Mouse (Mus musculus): ENCODE data around the gene Clic6. TPM values are rescaled to one million over a fixed set of nuclear protein-coding genes. Genes with fewer than 3 reads are reported as not detected.
A peak's percentile ranks its signal among the peaks of the same experiment; 100 is the strongest.

Clic6 gene
- total and polyA plus RNA-seq, 2 experiments = 0.04 to 0.09 TPM

DNA sequence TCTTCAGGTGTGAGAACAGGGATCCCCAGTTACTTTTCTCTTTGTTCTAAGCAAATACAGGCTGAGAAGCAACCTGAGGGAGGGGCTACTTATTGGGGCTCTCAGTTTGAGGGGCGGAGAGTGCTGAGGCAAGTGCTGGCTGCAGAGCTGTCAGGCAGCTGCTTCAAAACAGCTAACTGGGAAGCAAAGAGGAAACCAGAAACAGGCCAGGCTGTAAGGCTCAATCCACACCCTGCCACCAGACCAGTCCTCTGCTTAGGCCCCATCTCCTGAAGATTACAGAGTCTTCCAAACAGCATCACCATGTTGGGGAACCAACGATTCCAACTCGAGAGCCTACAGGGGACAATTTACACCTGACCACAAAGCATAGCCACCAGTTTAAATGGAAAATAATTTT, 12.6 kb upstream of the Clic6 start:
- no peaks in the 10 kb centered on the region for H3K4me1 ChIP-seq (ENCODE audit: control insufficient read depth, insufficient read depth, low read length)
- no peak overlapping the region for H3K27ac ChIP-seq (replicated peaks; ENCODE audit: insufficient read depth, low read depth, low read length)
- TF ChIP-seq POLR2A (IDR thresholded peaks at IDR 0.05; ENCODE audit: extremely low read depth, insufficient read depth, low read length) (no peak), CTCF (IDR thresholded peaks at IDR 0.05; ENCODE audit: low read depth, low read length) (no peak)
- H3K27me3 ChIP-seq (ENCODE audit: control insufficient read depth, insufficient read depth, low read length) = no peaks in the 10 kb centered on the region
- WGBS = 84% methylated on average over 3 of the region's 3 CpGs
- H3K79me2 ChIP-seq (ENCODE audit: control insufficient read depth, insufficient read depth, low read length) = no peaks in the 10 kb centered on the region
- H3K9ac ChIP-seq (ENCODE audit: low read depth, low read length) = no peak overlapping the region
- H3K36me3 ChIP-seq (ENCODE audit: control insufficient read depth, insufficient read depth, low read length) = no peaks in the 10 kb centered on the region
- H3K4me3 ChIP-seq (ENCODE audit: insufficient read depth, low read depth, low read length) = no peak overlapping the region
- no peak for DNase-seq (ENCODE audit: extremely low read depth, low read depth, low spot score)

DNA sequence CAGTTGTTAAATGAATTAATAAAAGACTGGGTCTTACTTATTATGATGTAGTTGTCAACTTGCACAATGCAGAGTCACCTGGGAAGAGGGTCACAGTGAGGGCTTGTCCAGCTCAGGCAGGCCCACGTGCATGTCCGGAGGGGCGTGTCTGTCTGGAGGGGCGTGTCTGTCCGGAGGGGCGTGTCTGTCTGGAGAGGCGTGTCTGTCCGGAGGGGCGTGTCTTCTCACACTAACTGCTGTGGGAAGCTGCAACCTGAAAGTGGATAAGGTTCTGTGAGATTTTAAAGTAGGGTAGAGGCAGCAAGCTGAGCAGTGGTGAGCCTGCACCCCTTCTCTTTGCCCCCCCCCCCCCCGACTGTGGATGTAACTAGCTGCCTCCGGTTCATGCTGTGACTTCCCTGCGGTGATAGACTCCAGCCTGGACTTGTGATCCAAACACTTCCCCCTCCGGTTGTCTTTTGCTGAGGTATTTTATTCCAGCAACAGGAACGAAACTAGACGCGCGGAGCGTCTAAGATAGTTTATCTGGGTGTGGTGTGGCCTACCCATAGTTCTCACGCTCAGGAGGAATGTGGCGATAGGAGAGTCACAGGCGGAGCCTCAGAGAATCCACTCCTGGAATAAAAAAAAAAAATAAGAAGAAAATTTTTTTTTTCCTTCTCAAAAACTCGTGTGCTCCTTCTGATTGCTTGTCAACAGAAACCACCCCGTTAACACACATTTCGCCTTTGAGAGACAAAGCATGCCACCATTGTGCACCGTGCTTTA, 10.3 kb upstream of the Clic6 start:
- H3K9ac ChIP-seq (ENCODE audit: low read depth, low read length) = no peak overlapping the region
- TF ChIP-seq CTCF (IDR thresholded peaks at IDR 0.05; ENCODE audit: low read depth, low read length) = no peak
- TF ChIP-seq POLR2A (IDR thresholded peaks at IDR 0.05; ENCODE audit: extremely low read depth, insufficient read depth, low read length) = no peak
- DNase-seq (ENCODE audit: extremely low read depth, low read depth, low spot score) = peak; percentile 12
- H3K36me3 ChIP-seq (ENCODE audit: control insufficient read depth, insufficient read depth, low read length) = no peaks in the 10 kb centered on the region
- no peaks in the 10 kb centered on the region for H3K4me1 ChIP-seq (ENCODE audit: control insufficient read depth, insufficient read depth, low read length)
- 66% methylated on average over 25 of the region's 25 CpGs for WGBS
- no peak overlapping the region for H3K4me3 ChIP-seq (ENCODE audit: insufficient read depth, low read depth, low read length)
- H3K27ac ChIP-seq (replicated peaks; ENCODE audit: insufficient read depth, low read depth, low read length) = no peak overlapping the region
- no peaks in the 10 kb centered on the region for H3K27me3 ChIP-seq (ENCODE audit: control insufficient read depth, insufficient read depth, low read length)
- H3K79me2 ChIP-seq (ENCODE audit: control insufficient read depth, insufficient read depth, low read length) = no peaks in the 10 kb centered on the region

DNA sequence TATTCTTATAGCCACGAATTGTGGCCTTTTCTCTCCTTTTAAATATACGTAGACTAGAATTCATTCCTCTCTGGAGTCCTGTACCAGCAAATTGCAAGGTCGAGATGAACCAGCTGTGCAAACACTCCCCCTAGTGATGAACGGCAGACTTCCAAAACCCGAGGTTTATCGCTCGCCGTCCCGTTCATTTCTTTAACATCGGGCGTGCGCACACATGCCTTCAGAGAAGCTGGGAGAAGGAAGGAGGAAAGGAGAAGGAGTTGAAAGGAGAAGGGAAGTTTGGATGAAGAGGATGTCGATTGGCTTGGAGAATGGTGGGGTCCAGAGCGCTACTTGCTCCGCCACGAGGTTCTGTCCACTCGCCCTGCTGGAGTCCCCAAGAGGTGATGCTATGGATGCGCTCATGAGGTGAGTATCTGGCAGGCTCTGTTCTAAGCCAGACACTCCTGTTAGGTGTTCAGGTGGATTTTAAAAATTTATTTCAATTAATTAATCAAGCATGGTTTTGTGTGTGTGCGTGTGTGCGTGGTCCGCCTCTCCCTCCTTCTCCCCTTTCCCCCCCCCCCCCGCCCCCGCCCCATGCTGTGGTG, 6.9 kb upstream of the Clic6 start:
- TF ChIP-seq POLR2A (IDR thresholded peaks at IDR 0.05; ENCODE audit: extremely low read depth, insufficient read depth, low read length) (no peak), CTCF (IDR thresholded peaks at IDR 0.05; ENCODE audit: low read depth, low read length) (peak; percentile 58)
- no peak overlapping the region for H3K27ac ChIP-seq (replicated peaks; ENCODE audit: insufficient read depth, low read depth, low read length)
- peak; percentile 17 for DNase-seq (ENCODE audit: extremely low read depth, low read depth, low spot score)
- no peaks in the 10 kb centered on the region for H3K36me3 ChIP-seq (ENCODE audit: control insufficient read depth, insufficient read depth, low read length)
- no peak overlapping the region for H3K4me3 ChIP-seq (ENCODE audit: insufficient read depth, low read depth, low read length)
- no peak overlapping the region for H3K9ac ChIP-seq (ENCODE audit: low read depth, low read length)
- 12% methylated on average over 23 of the region's 23 CpGs for WGBS
- H3K4me1 ChIP-seq (ENCODE audit: control insufficient read depth, insufficient read depth, low read length) = no peaks in the 10 kb centered on the region
- no peaks in the 10 kb centered on the region for H3K79me2 ChIP-seq (ENCODE audit: control insufficient read depth, insufficient read depth, low read length)
- no peaks in the 10 kb centered on the region for H3K27me3 ChIP-seq (ENCODE audit: control insufficient read depth, insufficient read depth, low read length)

DNA sequence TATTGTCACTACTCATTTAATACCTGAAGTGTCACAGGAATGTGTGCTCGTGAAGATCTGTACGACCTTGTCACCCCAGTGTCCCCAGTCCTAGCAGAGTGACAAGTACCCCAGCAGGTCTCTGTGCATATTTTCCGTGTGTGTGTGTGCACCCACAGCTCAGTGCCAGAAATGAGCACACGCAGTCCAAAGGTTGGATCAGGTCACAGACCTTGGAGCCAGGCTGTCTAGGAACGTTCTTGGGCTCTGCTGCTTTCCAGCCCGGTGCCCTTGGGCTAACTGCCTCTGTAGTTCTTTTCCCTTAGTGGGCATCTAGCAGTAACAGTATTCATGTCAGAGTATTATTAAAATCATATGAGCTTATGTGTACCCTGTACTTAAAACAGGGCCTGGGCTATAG, 1.6 kb downstream of the Clic6 start:
- Histone ChIP-seq H3K4me3 (ENCODE audit: insufficient read depth, low read depth, low read length) (no peak overlapping the region), H3K79me2 (ENCODE audit: control insufficient read depth, insufficient read depth, low read length) (no peaks in the 10 kb centered on the region), H3K36me3 (ENCODE audit: control insufficient read depth, insufficient read depth, low read length) (no peaks in the 10 kb centered on the region), H3K27me3 (ENCODE audit: control insufficient read depth, insufficient read depth, low read length) (no peaks in the 10 kb centered on the region), H3K4me1 (ENCODE audit: control insufficient read depth, insufficient read depth, low read length) (no peaks in the 10 kb centered on the region), H3K27ac (replicated peaks; ENCODE audit: insufficient read depth, low read depth, low read length) (no peak overlapping the region), H3K9ac (ENCODE audit: low read depth, low read length) (no peak overlapping the region)
- WGBS = 34% methylated on average over 6 of the region's 6 CpGs
- peak; percentile 59 for DNase-seq (ENCODE audit: extremely low read depth, low read depth, low spot score)
- TF ChIP-seq POLR2A (IDR thresholded peaks at IDR 0.05; ENCODE audit: extremely low read depth, insufficient read depth, low read length) = no peak
- TF ChIP-seq CTCF (IDR thresholded peaks at IDR 0.05; ENCODE audit: low read depth, low read length) = no peak

DNA sequence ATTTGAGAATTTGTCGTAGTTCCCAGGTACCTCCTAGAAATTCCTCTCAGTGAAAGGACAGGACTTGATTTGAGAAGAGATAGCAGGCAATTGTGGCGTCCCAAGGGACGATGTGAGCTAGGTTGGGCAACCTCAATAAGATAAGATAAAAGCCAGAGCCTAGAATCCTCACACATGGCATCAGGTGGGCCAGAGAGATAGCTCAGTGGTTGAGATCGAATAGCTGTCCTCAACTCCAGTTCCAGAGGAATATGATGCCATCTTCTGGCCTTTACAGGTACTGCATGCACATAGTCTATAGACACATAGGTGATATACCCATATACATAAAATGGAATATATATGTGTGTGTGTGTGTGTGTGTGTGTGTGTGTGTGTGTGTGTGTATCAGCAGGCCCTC, 2.0 kb downstream of the Clic6 start:
- Histone ChIP-seq H3K9ac (ENCODE audit: low read depth, low read length) (no peak overlapping the region), H3K79me2 (ENCODE audit: control insufficient read depth, insufficient read depth, low read length) (no peaks in the 10 kb centered on the region), H3K36me3 (ENCODE audit: control insufficient read depth, insufficient read depth, low read length) (no peaks in the 10 kb centered on the region), H3K4me1 (ENCODE audit: control insufficient read depth, insufficient read depth, low read length) (no peaks in the 10 kb centered on the region), H3K27me3 (ENCODE audit: control insufficient read depth, insufficient read depth, low read length) (no peaks in the 10 kb centered on the region), H3K4me3 (ENCODE audit: insufficient read depth, low read depth, low read length) (no peak overlapping the region), H3K27ac (replicated peaks; ENCODE audit: insufficient read depth, low read depth, low read length) (no peak overlapping the region)
- TF ChIP-seq CTCF (IDR thresholded peaks at IDR 0.05; ENCODE audit: low read depth, low read length) (peak; percentile 53), POLR2A (IDR thresholded peaks at IDR 0.05; ENCODE audit: extremely low read depth, insufficient read depth, low read length) (no peak)
- peak; percentile 40 for DNase-seq (ENCODE audit: extremely low read depth, low read depth, low spot score)
- 42% methylated on average over 4 of the region's 4 CpGs for WGBS

DNA sequence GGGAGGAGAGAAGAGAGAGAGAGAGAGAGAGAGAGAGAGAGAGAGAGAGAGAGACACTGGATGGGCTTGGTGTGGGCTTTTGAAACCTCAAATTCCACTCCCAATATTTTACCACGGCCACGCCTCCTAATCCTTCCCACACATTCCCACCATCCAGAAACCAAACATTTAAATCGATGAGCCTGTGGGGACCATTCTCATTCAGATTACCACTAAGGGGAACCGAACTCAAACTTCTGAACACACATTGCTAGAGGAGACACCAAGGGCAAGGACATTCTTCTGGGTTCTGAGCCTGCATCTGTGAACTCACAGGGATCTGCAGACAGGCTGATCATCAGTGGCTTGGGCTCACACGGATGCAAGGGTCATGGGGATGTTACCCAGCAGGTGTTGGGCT, 2.9 kb downstream of the Clic6 start:
- H3K79me2 ChIP-seq (ENCODE audit: control insufficient read depth, insufficient read depth, low read length) = no peaks in the 10 kb centered on the region
- no peaks in the 10 kb centered on the region for H3K36me3 ChIP-seq (ENCODE audit: control insufficient read depth, insufficient read depth, low read length)
- WGBS = 86% methylated on average over 5 of the region's 5 CpGs
- no peaks in the 10 kb centered on the region for H3K27me3 ChIP-seq (ENCODE audit: control insufficient read depth, insufficient read depth, low read length)
- H3K9ac ChIP-seq (ENCODE audit: low read depth, low read length) = no peak overlapping the region
- H3K27ac ChIP-seq (replicated peaks; ENCODE audit: insufficient read depth, low read depth, low read length) = no peak overlapping the region
- no peak for DNase-seq (ENCODE audit: extremely low read depth, low read depth, low spot score)
- H3K4me1 ChIP-seq (ENCODE audit: control insufficient read depth, insufficient read depth, low read length) = no peaks in the 10 kb centered on the region
- no peak overlapping the region for H3K4me3 ChIP-seq (ENCODE audit: insufficient read depth, low read depth, low read length)
- no peak for TF ChIP-seq POLR2A (IDR thresholded peaks at IDR 0.05; ENCODE audit: extremely low read depth, insufficient read depth, low read length)
- TF ChIP-seq CTCF (IDR thresholded peaks at IDR 0.05; ENCODE audit: low read depth, low read length) = no peak

All from liver, adult 2 months (tissue).